Mouse (Mus musculus) gastrocnemius, postnatal 36 days (tissue): ENCODE results near the gene Rps19. TPM values are rescaled to one million over a fixed set of nuclear protein-coding genes. Genes with fewer than 3 reads are reported as not detected.
"Not testable (repeated sequence)": the region's sequence is repeated elsewhere in the genome, so short reads cannot be mapped to it uniquely, and the experiment has no call there.

ENCODE experiments used
- DNase-seq, 2 experiments: peaks; one replicate each; pipeline ENCODE4 v3.0.0; 2022
- intact Hi-C: fragments of 180-260 bp; cut with DNase I; formaldehyde crosslinking; loops from one replicate; pipeline ENCODE4 v1.15.1; 2025
- total RNA-seq, 2 experiments: library from RNA; stranded (reverse); gene quantifications; 2 replicates each; pipeline ENCODE4 v1.2.3; 2021

Rps19 gene
- total RNA-seq, 2 experiments from 2014 or later, result 283 to 298 TPM

DNA sequence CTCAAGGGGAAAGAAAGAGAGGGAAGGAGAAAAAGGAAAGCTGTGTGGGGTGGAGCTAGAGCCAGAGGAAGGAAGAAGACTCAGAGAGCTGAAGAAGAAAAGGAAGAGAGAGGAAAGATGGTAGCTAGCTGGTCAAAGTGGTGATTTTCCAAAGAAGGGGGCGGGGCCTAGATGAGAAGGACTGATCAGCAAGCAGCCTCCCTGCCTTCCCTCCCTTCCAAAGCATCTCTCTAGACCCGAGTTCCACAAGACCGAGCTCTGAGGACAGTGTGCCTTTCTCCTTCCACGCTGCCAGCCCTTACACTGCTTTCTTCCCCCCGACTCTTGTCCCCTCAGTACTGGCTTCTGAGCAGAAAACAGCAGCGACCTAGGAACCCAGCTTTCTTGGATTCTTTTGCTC, 20.0 kb upstream of the Rps19 start:
- no peak for DNase-seq
- intact Hi-C loops, result no loop called here

DNA sequence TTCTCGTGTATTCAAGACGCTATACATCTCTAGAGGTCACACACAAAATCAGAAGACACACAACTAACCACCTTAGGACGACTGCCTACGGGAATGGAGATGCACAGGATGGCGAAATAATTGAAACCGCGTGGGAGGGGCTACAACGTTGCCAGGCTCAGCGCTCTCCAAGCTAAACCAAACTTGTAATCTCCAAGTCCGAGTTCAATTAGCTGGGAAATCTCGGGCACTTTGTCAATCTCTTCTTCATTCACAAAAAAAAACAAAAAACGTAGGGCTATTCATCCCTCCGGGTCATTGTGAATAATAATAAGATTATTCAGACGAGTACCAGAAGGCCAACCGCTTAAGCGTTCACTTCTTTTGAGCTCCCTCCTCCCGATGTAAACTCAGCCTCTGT, 15.1 kb upstream of the Rps19 start:
- no peak for DNase-seq

GRCm38 (mm10) chr7:24869532-24870165, 14.5 kb upstream of the Rps19 start, which contains the start of the genes Lypd4 and Dmrtc2:
TSS of gene Lypd4 (minus strand) at chr7:24869941.
TSS of gene Dmrtc2 (plus strand) at chr7:24870057.
- DNase-seq, result no peak
- intact Hi-C loops, result no loop called here

More for the DNA sequence above, 15.1 kb upstream of the Rps19 start:
- intact Hi-C loops, result no loop called here

GRCm38 (mm10) chr7:24877588-24877987, 6.6 kb upstream of the Rps19 start:
- intact Hi-C loops, result no loop called here

GRCm38 (mm10) chr7:24879620-24880019, 4.6 kb upstream of the Rps19 start:
- DNase-seq, result no peak
- intact Hi-C loops, result loop anchor here (10.0 kb wide), 1 partner anchor 375 kb away; the partner anchor contains the start of gene Zfp428

More at GRCm38 (mm10) chr7:24877588-24877987, 6.6 kb upstream of the Rps19 start:
- DNase-seq, result no peak

DNA sequence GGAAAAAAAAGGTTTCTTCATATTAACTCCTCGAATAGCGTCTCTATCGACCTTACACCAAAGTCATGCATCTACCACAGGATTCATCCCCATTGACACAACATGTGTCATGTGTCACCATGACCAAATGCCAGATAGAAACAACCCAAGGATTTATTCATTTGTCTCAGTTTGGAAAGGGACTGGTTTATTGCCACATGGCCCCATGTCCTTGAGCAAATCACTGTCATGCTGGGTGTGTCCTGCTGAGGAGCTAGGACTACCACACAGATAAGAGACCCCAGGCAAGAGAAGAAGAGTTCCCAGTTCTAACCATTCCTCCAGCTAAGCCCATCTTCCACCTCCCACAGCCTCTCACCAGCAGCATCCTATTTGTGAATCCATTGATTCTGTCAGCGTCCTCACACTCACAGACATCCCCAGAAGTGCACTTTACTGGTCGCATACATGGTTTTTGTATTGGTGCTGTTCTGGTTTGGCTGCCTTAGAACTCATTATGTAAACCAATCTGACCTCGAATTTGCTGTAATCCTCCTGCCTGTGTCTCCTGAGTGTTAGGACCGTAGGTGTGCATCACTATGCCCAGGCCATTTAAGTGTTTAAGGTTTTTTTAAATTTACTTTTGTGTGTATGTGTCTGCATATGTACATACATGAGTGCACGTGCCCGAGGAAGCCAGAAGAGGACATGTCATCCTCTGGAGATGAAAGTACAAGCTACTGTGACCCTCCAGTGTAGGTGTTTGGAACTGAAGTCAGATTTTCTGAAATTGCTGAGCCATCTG, 1.6 kb upstream of the Rps19 start:
- DNase-seq, result no peak
- intact Hi-C loops, result loop anchor here (10.0 kb wide), 1 partner anchor 378 kb away; the partner anchor contains the start of gene Zfp428

- no peak for DNase-seq
- intact Hi-C loops, result loop anchor here (10.0 kb wide), 1 partner anchor 380 kb away; the partner anchor contains the start of gene Zfp428
Measured at GRCm38 (mm10) chr7:24884693-24885291, 621 bp downstream of the Rps19 start.

DNA sequence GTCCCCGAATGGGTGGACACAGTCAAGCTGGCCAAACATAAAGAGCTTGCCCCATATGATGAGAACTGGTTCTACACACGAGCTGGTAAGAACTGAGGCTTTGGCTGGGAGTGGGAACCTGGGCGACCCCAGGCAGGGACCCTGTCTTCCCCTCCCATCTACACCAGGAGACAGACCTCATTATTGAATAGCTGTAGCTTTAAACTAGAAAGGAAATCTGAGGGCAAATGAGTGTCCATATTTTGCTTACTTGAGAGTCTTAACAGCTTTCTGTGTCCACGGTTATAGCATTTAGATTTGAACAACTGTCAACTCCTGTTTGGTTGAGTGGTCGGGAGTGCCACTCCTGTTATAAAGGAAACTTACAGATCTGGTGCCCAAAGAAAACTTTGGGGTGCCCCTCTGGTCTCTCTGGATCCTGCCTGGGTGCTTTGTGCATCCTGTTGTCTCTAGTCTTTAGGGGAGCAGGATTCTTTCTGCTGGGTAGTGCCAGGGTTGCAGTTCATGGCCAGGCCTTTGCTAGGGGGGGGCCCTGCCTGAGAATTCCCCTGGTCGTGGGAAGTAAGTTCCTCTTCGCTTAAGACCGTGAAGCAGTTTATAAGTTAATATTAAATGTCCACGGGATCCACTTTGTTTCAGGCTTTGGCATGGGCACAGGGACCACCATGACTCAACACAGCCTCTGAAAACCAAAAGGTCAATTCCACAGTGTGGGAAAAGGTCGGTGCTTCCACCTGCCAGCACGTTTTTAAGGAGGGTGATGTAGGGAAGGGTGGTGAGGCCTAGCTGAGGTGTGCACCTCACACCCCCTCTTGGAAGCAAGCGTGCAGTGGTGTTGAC, 1.5 kb downstream of the Rps19 start:
- intact Hi-C loops, result loop anchor here (10.0 kb wide), 1 partner anchor 381 kb away; the partner anchor contains the start of gene Zfp428
- no peak for DNase-seq

GRCm38 (mm10) chr7:24886308-24886633, 2.1 kb downstream of the Rps19 start:
- no peak for DNase-seq
- intact Hi-C loops, result loop anchor here (10.0 kb wide), 1 partner anchor 381 kb away; the partner anchor contains the start of gene Zfp428

DNA sequence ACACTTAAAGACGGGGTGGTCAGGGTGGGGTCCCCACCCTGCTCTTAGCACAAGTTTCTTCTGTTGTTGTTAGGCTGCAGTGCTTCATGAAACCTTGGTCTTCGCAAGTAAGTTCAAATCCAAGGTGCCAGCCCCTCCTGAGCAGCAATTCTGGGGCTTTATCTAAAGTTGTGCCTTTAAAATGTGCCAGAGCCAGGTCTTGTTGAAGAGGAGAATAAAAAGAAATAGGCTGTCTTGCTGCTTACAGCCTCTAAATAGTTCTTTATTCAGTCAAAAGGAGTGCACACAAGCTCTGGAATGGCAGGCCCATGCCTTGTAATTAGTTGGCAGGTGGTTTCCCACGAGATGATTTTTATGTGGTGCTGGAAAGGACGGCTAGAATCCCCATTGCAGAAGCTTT, 2.9 kb downstream of the Rps19 start:
- intact Hi-C loops, result loop anchor here (10.0 kb wide), 1 partner anchor 382 kb away; the partner anchor contains the start of gene Zfp428
- DNase-seq, result no peak

GRCm38 (mm10) chr7:24889431-24890220, 5.5 kb downstream of the Rps19 start:
- no peak for DNase-seq
- intact Hi-C loops, result loop anchor here (2.0 to 10.0 kb wide), 3 partner anchors 15 to 385 kb away; partner anchors contain the start of gene Zfp428

DNA sequence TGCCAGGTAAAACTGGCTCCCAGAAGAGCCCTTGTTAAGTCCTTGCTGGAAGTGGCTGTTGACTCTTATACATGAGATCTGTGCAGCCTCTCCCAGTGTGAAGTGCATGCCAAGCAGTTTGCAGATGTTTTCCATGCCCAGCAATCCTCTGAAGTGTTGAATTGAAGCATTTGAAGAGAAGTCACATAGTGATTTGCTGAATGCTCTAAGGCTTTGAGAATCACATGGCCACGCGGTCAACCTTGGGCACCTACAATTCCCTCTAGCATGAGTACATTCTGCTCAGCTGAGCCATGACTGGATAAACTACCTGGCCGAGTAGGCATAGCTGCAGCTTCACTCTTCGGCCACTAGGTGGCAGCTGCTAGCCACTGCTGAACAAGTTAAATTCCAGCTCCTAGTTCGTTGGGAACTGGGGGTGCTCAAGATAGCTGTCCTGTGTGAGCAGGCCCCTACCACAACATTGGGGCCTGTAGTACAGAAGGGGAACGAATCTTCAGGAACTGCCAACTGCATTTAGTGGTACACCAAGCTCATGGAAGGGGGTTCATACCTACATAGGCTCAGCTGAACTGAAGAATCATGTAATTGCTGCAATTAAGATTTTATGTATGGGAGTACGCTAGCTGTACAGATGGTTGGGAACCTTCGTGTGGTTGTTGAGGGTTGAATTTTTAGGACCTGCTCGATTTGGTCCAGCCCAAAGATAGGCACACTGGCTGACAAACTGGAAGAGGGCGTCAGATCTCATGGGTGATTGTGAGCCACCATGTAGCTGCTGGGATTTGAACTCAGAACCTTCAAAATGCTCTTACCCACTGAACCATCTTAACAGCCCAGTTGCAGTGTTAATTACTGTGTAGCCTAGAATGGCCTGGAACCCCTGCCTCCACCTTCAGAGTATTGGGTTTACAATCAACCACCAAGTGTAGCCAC, 6.4 kb downstream of the Rps19 start:
- DNase-seq, result peak; percentile 39 to 42
- intact Hi-C loops, result loop anchor here (2.0 to 5.0 kb wide), 2 partner anchors 14 to 62 kb away; no protein-coding TSS in a partner anchor

GRCm38 (mm10) chr7:24891241-24892124, 7.3 kb downstream of the Rps19 start:
- DNase-seq, result no peak
- intact Hi-C loops, result loop anchor here (2.0 to 5.0 kb wide), 3 partner anchors 13 to 77 kb away; no protein-coding TSS in a partner anchor

DNA sequence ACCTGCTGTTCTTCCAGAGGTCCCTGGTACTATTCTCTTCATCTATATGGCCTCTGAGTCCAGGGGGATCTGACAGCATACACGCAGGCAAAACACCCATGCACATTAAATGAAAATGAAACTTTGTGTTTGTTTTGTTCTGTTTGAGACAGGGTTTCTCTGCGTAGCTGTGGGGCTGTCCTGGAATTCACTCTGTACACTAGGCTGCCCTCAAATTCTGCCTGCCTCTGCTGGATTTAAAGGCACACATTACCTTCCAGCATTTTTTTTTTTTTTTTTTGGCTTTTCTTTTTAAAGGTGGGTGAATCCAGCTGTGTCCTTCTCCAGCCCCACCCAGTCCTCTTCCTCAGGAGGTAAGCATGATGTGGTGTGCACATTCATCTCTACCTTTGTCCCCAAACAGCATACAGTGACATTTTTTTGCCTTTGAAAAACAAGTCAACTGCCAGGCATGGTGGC, 8.0 kb downstream of the Rps19 start:
- intact Hi-C loops, result loop anchor here (2.0 to 5.0 kb wide), 2 partner anchors 60 to 77 kb away; no protein-coding TSS in a partner anchor
- DNase-seq, result no peak

DNA sequence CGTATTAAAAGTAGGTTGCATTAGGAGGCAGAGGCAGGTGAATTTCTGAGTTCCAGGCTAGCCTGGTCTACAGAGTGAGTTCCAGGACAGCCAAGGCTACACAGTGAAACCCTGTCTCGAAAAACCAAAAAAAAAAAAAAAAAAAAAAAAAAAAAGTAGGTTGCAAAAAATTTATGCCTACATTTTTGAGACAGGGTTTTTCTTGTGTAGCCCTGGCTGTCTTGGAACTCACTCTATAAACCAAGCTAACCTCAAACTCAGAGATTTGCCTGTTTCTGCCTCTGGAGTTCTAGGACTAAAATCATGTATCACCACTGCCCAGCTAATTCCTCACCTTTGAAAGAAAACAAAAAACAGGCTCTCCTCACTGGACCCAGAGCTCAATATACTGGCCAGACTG, 11.6 kb downstream of the Rps19 start:
- intact Hi-C loops, DNase-seq: not testable (repeated sequence)

GRCm38 (mm10) chr7:24896269-24896668, 12.1 kb downstream of the Rps19 start:
- intact Hi-C loops, result no loop called here
- no peak for DNase-seq

- intact Hi-C loops, result no loop called here
- DNase-seq, result no peak
Measured at GRCm38 (mm10) chr7:24897224-24897623, 13.1 kb downstream of the Rps19 start, which contains the start of gene Cd79a. TSS of gene Cd79a (plus strand) at chr7:24897381.
